Mouse (Mus musculus) testis, adult 2 months (tissue): ENCODE results near the gene Dnmbp. TPM values are rescaled to one million over a fixed set of nuclear protein-coding genes. Genes with fewer than 3 reads are reported as not detected.
A peak's percentile ranks its signal among the peaks of the same experiment; 100 is the strongest.
"Not testable (repeated sequence)": the region's sequence is repeated elsewhere in the genome, so short reads cannot be mapped to it uniquely, and the experiment has no call there.

Experiments used
- H3K27ac ChIP-seq: fragments of 200-500 bp; 2 replicates; pipeline ENCODE4 v1.5.1; 2012; ENCODE audit warnings: low read depth, low read length; ENCODE audit not compliant: control insufficient read depth, insufficient read depth
- H3K27me3 ChIP-seq: fragments of 200-500 bp; 2 replicates; pipeline ENCODE4 v1.6.1; 2012; ENCODE audit warnings: mild to moderate bottlenecking, low read length, moderate library complexity; ENCODE audit not compliant: control insufficient read depth, insufficient read depth
- H3K36me3 ChIP-seq: fragments of 200-500 bp; 2 replicates; pipeline ENCODE4 v1.6.1; 2012; ENCODE audit warnings: mild to moderate bottlenecking, low read length; ENCODE audit not compliant: control insufficient read depth, insufficient read depth
- H3K4me1 ChIP-seq: fragments of 200-500 bp; 2 replicates; pipeline ENCODE4 v1.6.1; 2012; ENCODE audit warnings: low read length; ENCODE audit not compliant: control insufficient read depth, insufficient read depth
- H3K4me3 ChIP-seq: fragments of 200-500 bp; 2 replicates; pipeline ENCODE4 v1.5.1; 2012; ENCODE audit warnings: low read depth, mild to moderate bottlenecking, low read length, moderate library complexity, mixed read lengths; ENCODE audit not compliant: control insufficient read depth
- CTCF ChIP-seq: fragments of 200-500 bp; IDR thresholded peaks from 2 replicates; pipeline ENCODE4 v1.5.1; 2012; ENCODE audit warnings: low read depth, mild to moderate bottlenecking, inconsistent platforms, low read length, moderate library complexity; ENCODE audit not compliant: control insufficient read depth, insufficient read depth, insufficient replicate concordance
- POLR2A ChIP-seq: fragments of 200-500 bp; IDR thresholded peaks from 2 replicates; pipeline ENCODE4 v1.6.1; 2012; ENCODE audit warnings: low read depth, mild to moderate bottlenecking, inconsistent platforms, low read length, moderate library complexity; ENCODE audit not compliant: control insufficient read depth
- polyA plus RNA-seq: library from polyadenylated mRNA; depleted of rRNA; stranded (reverse); fragments of >200 nt; gene quantifications from 2 replicates; pipeline ENCODE4 v1.2.3, GENCODE M21; 2012

Dnmbp gene
- polyA plus RNA-seq, 1 experiment = 10.7 TPM

DNA sequence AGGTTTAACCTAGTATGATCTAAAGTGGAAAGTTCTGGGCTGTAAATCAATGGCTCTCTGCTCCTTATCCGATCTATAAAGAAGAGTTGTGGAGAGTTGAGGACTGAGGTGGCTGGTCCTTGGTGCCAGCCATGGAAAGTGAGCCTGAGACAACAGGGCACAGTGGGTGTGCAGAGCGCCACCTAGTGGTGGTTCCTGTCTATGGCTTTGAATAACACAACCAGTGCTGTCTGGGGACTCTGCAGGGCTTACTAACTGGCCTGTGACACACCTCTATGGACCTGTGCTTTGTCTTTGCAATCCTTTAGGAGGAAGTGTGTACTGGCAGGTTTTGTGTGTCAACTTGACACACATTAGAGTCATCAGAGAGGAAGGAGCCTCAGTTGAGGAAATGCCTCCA is 19.2 kb upstream of the Dnmbp start:
- Histone ChIP-seq H3K4me1 (no peaks in the 10 kb centered on the region), H3K27me3 (no peaks in the 10 kb centered on the region), H3K36me3 (no peaks in the 10 kb centered on the region), H3K4me3 (no peak overlapping the region), H3K27ac (no peak overlapping the region)
- no peak for TF ChIP-seq POLR2A
- TF ChIP-seq CTCF = peak; percentile 97

DNA sequence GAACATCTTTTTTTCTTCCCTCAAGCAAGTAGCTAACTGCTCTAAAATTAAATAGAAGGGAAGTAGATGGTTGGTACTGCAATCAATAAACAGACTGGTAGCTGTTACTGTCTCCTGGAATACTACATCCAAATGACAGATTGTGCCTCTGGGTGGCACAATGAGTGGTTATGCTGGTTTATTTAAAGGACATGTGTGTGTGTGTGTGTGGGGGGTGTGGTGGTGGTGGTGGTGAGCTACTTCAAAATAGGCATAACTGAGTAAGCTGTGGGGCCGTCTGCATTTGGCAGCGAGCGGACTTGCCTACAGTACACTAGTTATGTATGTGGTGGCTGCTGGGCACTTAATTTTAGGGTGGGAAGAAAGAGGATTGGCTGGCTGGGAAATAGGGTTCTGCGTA is 17.9 kb upstream of the Dnmbp start:
- no peaks in the 10 kb centered on the region for H3K4me1 ChIP-seq
- H3K36me3 ChIP-seq = no peaks in the 10 kb centered on the region
- no peak for TF ChIP-seq POLR2A
- no peak for TF ChIP-seq CTCF
- no peaks in the 10 kb centered on the region for H3K27me3 ChIP-seq
- H3K27ac ChIP-seq = no peak overlapping the region
- H3K4me3 ChIP-seq = no peak overlapping the region

DNA sequence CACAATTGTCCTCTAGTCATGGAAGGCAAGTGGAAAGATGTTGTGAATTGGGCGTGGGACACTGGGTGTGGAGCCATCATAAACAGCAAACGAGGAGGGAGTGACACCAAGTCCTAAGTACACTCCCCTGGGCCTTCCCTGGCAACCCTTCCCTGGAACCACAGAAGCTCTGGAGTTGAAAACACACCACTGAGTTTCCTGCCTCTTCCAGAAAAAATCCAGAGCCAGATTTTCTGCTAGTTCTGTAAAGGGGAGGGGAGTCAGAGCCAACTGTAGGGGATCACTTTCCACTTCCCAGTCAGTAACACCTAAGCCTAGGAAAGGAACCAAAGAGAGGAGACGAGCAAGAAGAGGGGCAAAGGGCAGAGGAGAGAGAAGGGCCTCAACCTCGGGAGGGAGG is 17.4 kb upstream of the Dnmbp start:
- Histone ChIP-seq H3K4me3 (no peak overlapping the region), H3K27me3 (no peaks in the 10 kb centered on the region), H3K36me3 (no peaks in the 10 kb centered on the region), H3K27ac (no peak overlapping the region), H3K4me1 (no peaks in the 10 kb centered on the region)
- no peak for TF ChIP-seq POLR2A
- TF ChIP-seq CTCF = no peak

DNA sequence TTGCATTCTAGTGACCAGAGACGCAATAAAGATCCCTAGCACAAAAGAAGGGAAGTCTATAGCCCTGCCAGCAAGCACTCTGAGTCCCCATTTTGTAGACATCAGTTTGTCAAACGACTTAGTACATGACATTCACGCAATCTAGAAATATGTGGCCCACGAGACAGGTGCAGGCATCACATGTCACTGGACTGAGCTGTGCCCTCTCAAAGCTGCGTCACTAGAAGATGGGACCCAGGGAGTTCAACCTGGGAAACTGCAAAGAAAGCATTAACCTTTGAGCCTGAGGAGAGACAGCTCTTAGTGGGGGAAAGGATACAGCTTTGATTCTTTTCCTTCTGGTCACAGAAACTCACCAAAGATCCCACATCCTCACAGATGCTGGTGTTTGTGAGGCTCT is 15.3 kb upstream of the Dnmbp start:
- Histone ChIP-seq H3K4me1 (no peaks in the 10 kb centered on the region), H3K4me3 (no peak overlapping the region), H3K27me3 (no peaks in the 10 kb centered on the region), H3K36me3 (no peaks in the 10 kb centered on the region), H3K27ac (no peak overlapping the region)
- TF ChIP-seq CTCF (no peak), POLR2A (no peak)

DNA sequence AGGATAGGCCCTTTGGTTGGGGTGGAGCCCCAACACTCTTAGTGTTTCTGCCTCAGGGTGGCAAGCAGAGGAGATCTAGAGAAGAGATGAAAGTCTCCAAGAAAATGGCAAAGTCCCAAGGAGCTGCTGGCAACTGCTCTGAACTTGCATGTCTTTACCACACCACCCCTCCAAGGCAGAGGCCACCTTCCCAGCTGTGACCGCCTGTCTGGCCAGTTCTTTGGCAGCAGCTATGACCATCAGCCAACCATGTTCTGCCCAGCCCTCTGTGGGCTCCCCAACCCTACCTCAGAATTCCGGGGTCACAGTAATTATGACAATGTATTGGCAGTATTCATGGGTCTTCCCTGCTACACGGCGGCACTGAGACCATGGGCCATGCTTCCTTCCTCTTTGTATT is 14.9 kb upstream of the Dnmbp start:
- Histone ChIP-seq H3K4me3 (no peak overlapping the region), H3K27ac (no peak overlapping the region), H3K4me1 (no peaks in the 10 kb centered on the region), H3K36me3 (no peaks in the 10 kb centered on the region), H3K27me3 (no peaks in the 10 kb centered on the region)
- TF ChIP-seq POLR2A = no peak
- no peak for TF ChIP-seq CTCF

DNA sequence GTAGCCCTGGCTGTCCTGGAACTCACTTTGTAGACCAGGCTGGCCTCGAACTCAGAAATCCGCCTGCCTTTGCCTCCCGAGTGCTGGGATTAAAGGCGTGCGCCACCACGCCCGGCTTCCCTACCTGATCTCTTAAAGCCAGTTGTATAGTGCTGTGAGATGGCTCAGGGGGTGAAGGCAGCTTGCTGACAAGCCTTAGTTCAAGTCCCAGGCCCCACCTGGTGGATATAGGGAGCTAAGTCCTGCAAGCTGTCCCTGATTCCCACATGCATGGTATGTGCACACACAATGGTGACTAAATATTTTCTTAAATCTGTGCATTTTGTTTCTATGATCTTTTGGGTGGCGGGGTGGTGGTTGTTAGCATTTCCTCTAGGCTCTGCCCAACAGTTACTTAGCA is 12.9 kb upstream of the Dnmbp start:
- not testable (repeated sequence) for H3K27ac ChIP-seq, H3K27me3 ChIP-seq, H3K36me3 ChIP-seq, H3K4me1 ChIP-seq, H3K4me3 ChIP-seq

DNA sequence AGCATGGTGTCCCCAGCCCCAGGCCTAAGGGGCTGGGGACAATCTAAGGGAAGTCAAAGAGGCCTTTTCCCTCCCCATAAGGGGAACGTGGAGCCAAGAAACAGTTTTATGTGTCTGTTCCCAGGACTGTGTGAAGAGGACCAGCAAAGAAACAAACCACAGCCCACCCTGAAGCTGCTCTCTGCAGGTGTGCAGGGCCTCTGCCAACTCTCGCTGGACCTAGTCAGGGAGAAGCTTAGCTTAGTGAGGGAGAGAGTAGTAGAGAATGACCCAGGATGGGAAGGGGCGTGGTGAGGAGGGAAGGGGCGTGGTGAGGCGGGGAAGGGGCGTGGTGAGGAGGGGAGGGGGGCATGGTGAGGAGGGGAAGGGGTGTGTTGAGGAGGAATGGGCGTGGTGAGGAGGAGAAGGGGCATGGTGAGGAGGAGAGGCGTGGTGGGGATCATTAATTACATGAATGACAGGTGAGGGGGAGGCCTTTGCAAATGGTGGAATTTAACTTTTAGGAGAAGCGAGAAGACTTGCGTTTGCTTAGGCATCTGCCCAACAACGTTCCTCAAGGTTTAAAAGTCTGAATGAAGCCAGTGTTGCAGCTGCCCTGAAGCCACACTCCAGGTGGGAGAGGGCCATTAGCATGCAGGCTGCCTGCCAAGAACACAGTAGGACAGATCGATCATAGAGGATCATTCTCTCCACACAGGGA is 9.3 kb upstream of the Dnmbp start:
- no peak for TF ChIP-seq CTCF
- no peak for TF ChIP-seq POLR2A
- no peaks in the 10 kb centered on the region for H3K27me3 ChIP-seq
- no peak overlapping the region for H3K27ac ChIP-seq
- no peak overlapping the region for H3K4me3 ChIP-seq
- H3K36me3 ChIP-seq = no peaks in the 10 kb centered on the region
- peaks cover 6% of the 10 kb centered on the region for H3K4me1 ChIP-seq

DNA sequence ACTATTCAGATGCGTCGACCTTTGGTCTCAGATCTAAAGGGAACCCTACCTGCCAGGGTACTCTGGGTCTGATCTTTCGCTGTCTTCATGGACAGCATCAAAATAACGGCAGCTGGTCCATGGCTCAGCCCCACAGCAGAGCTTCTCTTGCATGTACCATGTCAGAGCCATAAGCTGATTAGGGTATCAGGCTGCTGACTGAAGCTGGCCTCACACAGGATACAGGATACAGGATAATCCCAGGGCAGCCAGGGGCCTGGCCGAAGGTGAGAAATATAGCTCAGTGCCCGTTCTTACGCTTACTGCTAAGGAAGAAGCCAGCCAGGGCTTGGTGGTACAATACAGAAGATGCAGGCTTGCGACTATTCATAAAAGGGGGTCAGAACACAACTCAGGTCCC is 4.6 kb upstream of the Dnmbp start:
- no peak for TF ChIP-seq CTCF
- no peak for TF ChIP-seq POLR2A
- no peak overlapping the region for H3K4me3 ChIP-seq
- no peaks in the 10 kb centered on the region; the same call in 1 of the 2 replicates for H3K27me3 ChIP-seq
- H3K36me3 ChIP-seq = no peaks in the 10 kb centered on the region
- H3K27ac ChIP-seq = no peak overlapping the region
- H3K4me1 ChIP-seq = peaks cover 5% of the 10 kb centered on the region
